Mouse (Mus musculus) ES-E14 (cell line): ENCODE results near the gene Eya3. TPM values are rescaled to one million over a fixed set of nuclear protein-coding genes. Genes with fewer than 3 reads are reported as not detected.

Source experiments
- DNase-seq: peaks from one replicate; pipeline ENCODE4 v3.0.0-alpha.2; 2013; ENCODE audit warnings: low read depth, low spot score
- H3K27ac ChIP-seq: 2 replicates; pipeline ENCODE4 v1.5.1; 2012; ENCODE audit warnings: low read depth, mild to moderate bottlenecking, low read length, moderate library complexity, mixed read lengths; ENCODE audit not compliant: poor library complexity, insufficient read depth, severe bottlenecking
- H3K36me3 ChIP-seq: 2 replicates; pipeline ENCODE4 v1.6.1; 2012; ENCODE audit warnings: mild to moderate bottlenecking, low read length, moderate library complexity, mixed read lengths; ENCODE audit not compliant: control insufficient read depth, poor library complexity, insufficient read depth, severe bottlenecking
- H3K4me1 ChIP-seq, 2 experiments: fragments of 150-350 bp in 1 of 2; sonication (generic) in 1 of 2; 2 replicates each; pipeline ENCODE4 v1.6.1; 2012; ENCODE audit warnings: low read length in 2 of 2, mild to moderate bottlenecking in 1 of 2, mixed read lengths in 1 of 2; ENCODE audit not compliant: control insufficient read depth in 2 of 2, insufficient read depth in 2 of 2, poor library complexity in 1 of 2
- H3K4me3 ChIP-seq, 2 experiments: fragments of 150-350 bp in 1 of 2; sonication (generic) in 1 of 2; 2 replicates each; pipeline ENCODE4 v1.5.1; 2012; ENCODE audit warnings: low read length in 2 of 2, low read depth in 1 of 2, mild to moderate bottlenecking in 1 of 2, mixed read lengths in 1 of 2; ENCODE audit not compliant: insufficient read depth in 1 of 2, poor library complexity in 1 of 2, severe bottlenecking in 1 of 2
- H3K9ac ChIP-seq: 2 replicates; pipeline ENCODE4 v1.6.1; 2012; ENCODE audit warnings: low read depth, mild to moderate bottlenecking, low read length, mixed read lengths; ENCODE audit not compliant: poor library complexity, insufficient read depth, severe bottlenecking
- H3K9me3 ChIP-seq: fragments of 150-350 bp; sonication (generic); 2 replicates; pipeline ENCODE4 v1.6.1; 2012; ENCODE audit warnings: low read depth, mild to moderate bottlenecking, low read length; ENCODE audit not compliant: control insufficient read depth, insufficient read depth
- CHD2 ChIP-seq: IDR thresholded peaks from 2 replicates; pipeline ENCODE4 v1.6.1; 2014; ENCODE audit warnings: mild to moderate bottlenecking, low read depth, low read length, inconsistent platforms
- HCFC1 ChIP-seq: IDR thresholded peaks from 2 replicates; pipeline ENCODE4 v1.6.1; 2012; ENCODE audit warnings: low read length, inconsistent platforms, borderline replicate concordance; ENCODE audit not compliant: insufficient read depth
- MAFK ChIP-seq: IDR thresholded peaks from 2 replicates; pipeline ENCODE4 v1.6.1; 2014; ENCODE audit warnings: mild to moderate bottlenecking, low read depth, low read length, inconsistent platforms; ENCODE audit not compliant: insufficient read depth
- ZC3H11A ChIP-seq: IDR thresholded peaks from 2 replicates; pipeline ENCODE4 v1.6.1; 2012; ENCODE audit warnings: low read depth, mild to moderate bottlenecking, inconsistent platforms, low read length, borderline replicate concordance
- ZNF384 ChIP-seq: IDR thresholded peaks from 2 replicates; pipeline ENCODE4 v1.6.1; 2012; ENCODE audit warnings: low read depth, low read length, inconsistent platforms
- in situ Hi-C, 2 experiments: fragments of 600-800 bp; cut with MboI; formaldehyde crosslinking; loops; one replicate each; pipeline ENCODE4 v1.15.1; 2025; ENCODE audit warnings: low sequenced_read_pairs in 2 of 2, inconsistent platforms in 1 of 2; ENCODE audit not compliant: unreplicated experiment in 2 of 2
- total RNA-seq: library from RNA; depleted of rRNA; stranded (reverse); fragments of 300-350 nt; gene quantifications from 2 replicates; pipeline ENCODE4 v1.2.3, GENCODE M21; 2012

Gene Eya3
- total RNA-seq, 1 experiment = 31.9 TPM

DNA sequence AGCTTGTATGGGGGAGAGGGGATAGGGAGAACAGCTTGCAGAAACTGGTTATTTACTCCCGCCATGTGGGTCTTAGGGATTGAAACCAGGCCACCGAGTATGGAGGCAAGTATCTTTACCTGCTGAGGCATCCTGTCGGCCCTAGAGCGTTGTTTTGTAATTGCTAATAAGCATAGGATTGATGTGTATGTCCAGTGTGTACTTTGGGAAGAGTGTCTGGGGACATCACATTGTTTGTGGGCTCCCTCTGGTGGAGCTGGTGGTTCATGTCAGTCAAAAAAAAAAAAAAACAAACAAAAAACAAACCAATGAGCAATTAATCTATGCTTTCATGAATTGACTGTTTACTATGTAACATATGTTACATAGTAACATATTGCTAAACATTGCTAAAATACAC is 2.2 kb upstream of the Eya3 start:
- in situ Hi-C loops = no loop called here
- peaks cover 2 to 4% of the 10 kb centered on the region in 2 experiments; a peak in 2 of 4 replicates for H3K4me1 ChIP-seq
- TF ChIP-seq MAFK = no peak
- peak; percentile 74 for TF ChIP-seq ZNF384
- TF ChIP-seq CHD2 = no peak
- no peak for TF ChIP-seq HCFC1
- no peak for TF ChIP-seq ZC3H11A
- H3K9ac ChIP-seq = no peak overlapping the region
- H3K36me3 ChIP-seq = no peaks in the 10 kb centered on the region
- H3K9me3 ChIP-seq = no peaks in the 10 kb centered on the region
- no peak for DNase-seq
- no peak overlapping the region for H3K27ac ChIP-seq
- no peak overlapping the region for H3K4me3 ChIP-seq

DNA sequence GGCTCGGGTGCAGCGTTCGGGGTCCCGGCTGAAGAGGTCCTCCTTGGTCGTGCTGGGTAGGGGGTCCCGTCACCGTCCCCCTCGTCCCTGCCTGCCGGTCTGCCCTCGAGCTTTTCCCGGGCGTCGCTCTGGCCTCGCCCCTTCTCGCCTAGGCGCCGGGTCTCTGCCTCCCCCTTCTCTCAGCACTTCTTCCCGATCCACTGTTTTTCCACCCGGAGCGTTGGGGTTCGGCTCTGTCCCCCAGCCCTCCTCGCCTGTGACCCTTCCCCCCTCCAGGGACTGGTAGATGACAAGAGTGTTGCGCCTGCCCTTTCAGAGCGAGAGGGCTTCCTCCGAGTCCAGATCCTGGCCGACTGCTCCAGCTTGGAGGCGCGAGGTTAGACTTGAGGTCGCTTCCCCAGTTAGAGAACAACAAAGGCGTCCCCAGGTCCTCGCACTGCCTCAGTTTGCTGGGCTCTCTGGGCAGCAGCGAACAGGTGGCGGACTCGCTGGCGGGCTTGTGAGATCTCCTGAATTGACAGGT is 465 bp downstream of the Eya3 start:
- peak overlapping the region; percentile 79 to 97 for H3K4me3 ChIP-seq
- H3K4me1 ChIP-seq = peaks cover 5 to 7% of the 10 kb centered on the region in 2 experiments; a peak in 3 of 4 replicates
- no peaks in the 10 kb centered on the region for H3K36me3 ChIP-seq
- DNase-seq = no peak
- in situ Hi-C loops = no loop called here
- peak overlapping the region; percentile 67 for H3K27ac ChIP-seq
- TF ChIP-seq CHD2 (no peak), HCFC1 (0 out of 2 replicates have a peak, but pooled peaks have one; percentile 22)
- no peaks in the 10 kb centered on the region for H3K9me3 ChIP-seq
- peak overlapping the region; percentile 92 for H3K9ac ChIP-seq

DNA sequence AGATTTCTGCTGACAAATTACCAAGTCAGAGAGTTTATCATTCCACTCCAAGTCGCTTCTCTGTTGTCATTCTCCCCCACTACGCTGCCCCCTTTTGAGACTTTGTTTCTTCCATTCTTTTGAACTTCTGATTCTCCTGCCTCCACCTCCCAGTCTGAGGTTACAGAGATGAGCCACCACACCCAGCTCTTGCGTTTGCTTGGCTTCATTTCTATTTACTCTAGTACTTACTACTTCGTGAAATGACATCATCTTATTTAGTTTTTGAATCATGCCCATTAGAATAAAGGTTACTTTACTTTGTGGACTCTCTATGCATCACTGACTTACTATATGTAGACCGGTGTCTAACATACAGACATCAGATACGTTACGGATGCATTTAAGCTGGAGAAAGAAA is 8.7 kb downstream of the Eya3 start:
- H3K9ac ChIP-seq = no peak overlapping the region; the same call in 1 of the 2 replicates
- no peak for DNase-seq
- no peak overlapping the region for H3K4me3 ChIP-seq
- peak overlapping the region; percentile 58; the same call in 1 of the 2 replicates for H3K27ac ChIP-seq
- H3K4me1 ChIP-seq = peaks cover 11 to 16% of the 10 kb centered on the region in 2 experiments
- in situ Hi-C loops = no loop called here
- H3K9me3 ChIP-seq = no peaks in the 10 kb centered on the region
- H3K36me3 ChIP-seq = no peaks in the 10 kb centered on the region
- TF ChIP-seq CHD2 = no peak

DNA sequence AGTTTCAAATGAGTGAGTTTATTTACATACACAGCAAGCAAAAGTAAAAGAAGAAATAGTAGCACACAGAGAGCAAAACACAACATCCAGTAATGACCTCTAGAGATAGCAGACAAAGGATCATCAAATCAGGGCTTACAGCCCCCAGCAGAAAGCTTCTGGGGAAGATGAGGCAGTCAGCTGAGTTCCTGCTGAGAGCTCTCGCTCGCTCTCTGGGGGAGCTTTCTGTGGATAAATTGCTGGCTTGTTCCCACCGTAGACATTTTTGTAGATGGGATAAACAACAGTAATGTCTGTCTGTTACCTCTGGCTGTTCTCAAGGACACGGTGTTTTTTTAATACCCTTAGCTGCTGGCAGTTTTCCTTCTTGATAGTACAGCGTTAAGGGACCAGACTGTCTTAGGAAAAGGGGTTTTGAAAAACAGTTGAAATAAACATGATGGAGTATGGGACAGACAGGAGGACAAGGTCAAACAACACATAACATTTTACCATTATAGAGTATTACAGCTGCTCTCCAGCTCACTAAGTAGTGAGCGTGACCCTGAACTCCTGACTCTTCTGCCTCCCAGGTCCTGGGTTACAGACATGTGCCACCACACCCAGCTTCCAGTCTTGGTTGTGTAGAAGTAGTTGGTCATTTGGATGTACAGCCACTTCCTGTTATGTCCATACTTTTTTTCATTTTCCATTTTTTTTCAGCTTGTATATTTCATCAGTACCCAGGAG is 10.6 kb downstream of the Eya3 start:
- H3K9ac ChIP-seq = no peak overlapping the region
- DNase-seq = peak; percentile 63
- no peaks in the 10 kb centered on the region for H3K36me3 ChIP-seq
- H3K4me1 ChIP-seq = peaks cover 12 to 16% of the 10 kb centered on the region in 2 experiments
- H3K27ac ChIP-seq = peak overlapping the region; percentile 92; the same call in 1 of the 2 replicates
- TF ChIP-seq HCFC1 (no peak), ZNF384 (no peak), CHD2 (no peak), MAFK (no peak), ZC3H11A (no peak)
- H3K4me3 ChIP-seq = no peak overlapping the region; a peak in 1 of 4 replicates
- H3K9me3 ChIP-seq = no peaks in the 10 kb centered on the region
- in situ Hi-C loops = no loop called here

DNA sequence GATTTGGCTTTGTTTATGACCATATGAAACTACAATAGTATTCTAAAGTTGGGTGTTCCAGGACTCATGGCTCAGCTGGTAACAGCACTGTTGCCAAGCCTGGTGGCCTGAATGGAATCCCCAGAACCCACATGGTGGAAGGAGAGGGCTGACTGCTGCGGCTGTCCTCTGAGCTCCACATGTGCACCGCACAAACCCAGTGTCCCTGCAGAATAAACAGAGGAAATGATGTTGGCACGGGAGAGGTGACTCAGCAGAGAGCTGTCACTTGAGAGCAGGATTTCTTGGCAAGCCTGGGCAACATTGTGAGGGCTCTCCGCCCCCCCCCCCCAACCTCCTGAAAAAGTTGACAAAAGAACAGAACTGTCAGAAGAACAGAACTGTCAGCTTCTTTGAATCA is 14.1 kb downstream of the Eya3 start:
- TF ChIP-seq HCFC1 = no peak
- TF ChIP-seq ZNF384 = no peak
- Histone ChIP-seq H3K9ac (no peak overlapping the region), H3K4me1 (peaks cover 10 to 13% of the 10 kb centered on the region in 2 experiments), H3K4me3 (no peak overlapping the region), H3K9me3 (no peaks in the 10 kb centered on the region), H3K27ac (no peak overlapping the region), H3K36me3 (peaks cover 3% of the 10 kb centered on the region; the same call in 1 of the 2 replicates)
- in situ Hi-C loops = no loop called here
- no peak for DNase-seq
